Mouse (Mus musculus) megakaryocyte, adult 5-6 weeks (primary cell): ENCODE results near the gene Nek7. TPM values are rescaled to one million over a fixed set of nuclear protein-coding genes. Genes with fewer than 3 reads are reported as not detected.

Experiments used
- ATAC-seq: 2 replicates; pipeline ENCODE4 v1.8.0; 2016; ENCODE audit warnings: mild to moderate bottlenecking, inconsistent platforms; ENCODE audit not compliant: poor library complexity, severe bottlenecking
- total RNA-seq, 2 experiments: library from RNA; stranded (forward) in 1 of 2; stranded (reverse) in 1 of 2; fragments of 153-499, 151-499 nt in 1 of 2; fragments of 221-1000, 200-1000 nt in 1 of 2; gene quantifications; 2 replicates each; pipeline versions ENCODE4 v1.2.3 to v1.2.4; 2015 to 2017

Nek7 gene
- total RNA-seq, 2 experiments from 2014 or later: 59.6 to 65.8 TPM

- ATAC-seq: no peak
Measured at GRCm38 (mm10) chr1:138571565-138572361, 48.2 kb downstream of the Nek7 start.

DNA sequence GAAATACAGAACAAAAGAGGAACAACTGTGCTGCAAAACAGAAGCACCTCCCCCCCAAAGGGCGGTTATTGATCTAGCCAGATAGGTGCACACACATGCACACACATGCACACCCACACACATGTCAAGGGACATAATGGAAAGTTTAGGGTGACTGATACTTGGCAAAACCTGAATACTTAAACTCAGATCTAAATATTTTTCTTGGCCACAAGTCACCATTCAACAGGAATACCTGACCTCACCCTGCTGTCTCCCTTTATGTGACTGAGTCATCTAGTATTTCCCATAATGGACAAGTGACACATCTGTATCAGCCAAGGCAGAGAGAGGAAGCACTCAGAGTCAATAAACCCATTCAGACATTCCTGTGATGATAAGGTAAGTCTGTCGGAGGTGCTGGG is 48.9 kb downstream of the Nek7 start:
- no peak for ATAC-seq

DNA sequence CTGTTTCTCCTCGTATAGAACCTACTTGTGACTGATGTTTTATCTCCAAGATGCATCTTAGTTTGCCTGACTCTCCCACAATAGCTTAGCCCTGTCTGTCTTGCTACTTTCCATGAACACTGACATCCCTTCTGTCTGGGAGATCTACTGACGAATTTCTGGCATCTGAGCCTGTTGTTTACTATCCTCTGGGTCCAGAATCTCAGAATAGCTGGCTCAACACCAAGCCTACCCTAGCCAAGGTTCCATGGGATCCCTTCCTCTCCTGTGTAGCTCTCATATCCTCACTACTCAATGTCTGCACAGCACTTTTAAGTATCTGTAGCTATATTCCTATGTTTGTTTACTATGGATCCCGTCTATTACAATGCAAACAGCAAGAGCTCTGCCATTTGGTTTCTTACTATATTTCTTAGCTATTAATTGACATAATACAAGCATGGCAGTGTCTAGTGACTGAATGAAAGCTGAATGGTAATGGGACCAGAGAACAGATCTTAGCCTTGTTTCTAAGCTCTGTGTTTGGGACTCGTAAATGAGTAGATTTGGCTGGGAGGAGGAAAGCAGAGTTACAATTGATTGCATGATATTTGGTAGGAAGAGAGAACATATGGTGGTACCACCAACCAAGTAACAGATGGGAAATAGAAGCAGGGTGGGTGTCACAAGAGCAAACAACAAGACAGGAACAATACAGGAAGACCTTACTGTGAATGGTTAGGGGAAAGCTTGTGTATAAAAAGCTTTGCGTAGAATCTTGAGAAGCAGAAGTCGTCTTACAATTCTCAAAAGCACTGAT is 51.3 kb downstream of the Nek7 start:
- no peak for ATAC-seq

GRCm38 (mm10) chr1:138567946-138568345 is 52.0 kb downstream of the Nek7 start:
- ATAC-seq: no peak

GRCm38 (mm10) chr1:138564677-138565076 is 55.3 kb downstream of the Nek7 start:
- ATAC-seq: no peak

DNA sequence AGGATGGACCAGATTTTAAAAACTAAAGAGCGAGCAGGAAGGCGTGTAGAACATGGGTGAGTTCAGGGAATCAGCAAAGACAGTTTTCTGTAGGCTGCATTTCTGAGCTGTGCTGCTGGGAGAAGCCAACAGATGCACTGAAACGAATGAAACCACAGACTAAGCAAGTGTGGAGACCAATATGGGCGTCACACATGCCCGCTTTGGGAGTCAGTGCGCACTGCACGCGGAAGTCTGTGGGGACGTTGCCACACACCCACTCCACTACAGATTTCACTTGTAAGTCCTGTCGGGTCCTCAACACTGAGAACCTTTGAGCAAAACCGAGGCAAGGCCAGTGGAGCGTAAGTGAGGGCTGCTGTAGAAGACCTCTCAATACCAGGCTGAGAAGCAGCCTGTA is 59.2 kb downstream of the Nek7 start:
- peak; percentile 57 for ATAC-seq

DNA sequence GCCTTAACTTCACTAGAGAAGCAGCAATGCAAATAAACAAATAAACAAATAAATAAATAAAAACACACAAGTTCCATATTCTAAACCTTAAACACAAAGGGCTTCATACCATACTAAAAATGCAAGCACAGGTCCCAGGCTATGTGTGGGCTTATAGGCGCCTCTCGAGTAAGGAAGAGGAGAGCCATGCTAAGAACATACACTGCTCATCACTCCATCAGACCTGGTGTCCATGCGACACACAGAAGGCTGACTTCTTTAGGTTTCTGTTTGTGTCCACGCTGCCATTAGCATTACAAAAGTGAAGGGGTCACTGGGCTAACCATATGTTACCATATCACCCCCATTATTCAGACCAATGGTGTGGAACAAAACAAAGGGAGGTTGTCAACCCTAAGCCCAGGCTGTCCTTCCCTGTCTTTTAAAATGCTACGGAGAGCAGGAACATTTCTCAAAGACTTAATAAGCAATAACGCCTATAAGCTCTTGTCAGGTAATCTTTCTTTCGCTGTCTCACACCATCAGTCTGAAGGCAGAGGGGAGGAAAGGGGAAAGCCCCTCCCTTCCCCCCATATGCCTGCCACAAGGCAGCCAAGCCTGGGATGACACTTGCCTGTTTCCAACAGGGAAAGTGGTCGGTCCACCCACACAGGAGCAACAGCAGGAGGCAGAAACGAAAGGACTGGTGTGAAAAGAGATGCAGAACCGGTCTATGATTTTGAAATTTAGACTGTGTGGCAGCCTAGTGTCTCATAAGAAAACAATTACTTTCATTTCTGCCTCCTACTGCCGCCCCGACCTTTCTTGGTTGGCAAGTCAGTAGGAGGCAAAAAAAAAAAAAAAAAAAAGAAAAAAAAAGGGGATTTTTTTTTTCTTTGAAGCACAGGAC is 60.5 kb downstream of the Nek7 start:
- peak; percentile 66 for ATAC-seq

- ATAC-seq: no peak
Measured at GRCm38 (mm10) chr1:138558342-138558741, 61.6 kb downstream of the Nek7 start.

DNA sequence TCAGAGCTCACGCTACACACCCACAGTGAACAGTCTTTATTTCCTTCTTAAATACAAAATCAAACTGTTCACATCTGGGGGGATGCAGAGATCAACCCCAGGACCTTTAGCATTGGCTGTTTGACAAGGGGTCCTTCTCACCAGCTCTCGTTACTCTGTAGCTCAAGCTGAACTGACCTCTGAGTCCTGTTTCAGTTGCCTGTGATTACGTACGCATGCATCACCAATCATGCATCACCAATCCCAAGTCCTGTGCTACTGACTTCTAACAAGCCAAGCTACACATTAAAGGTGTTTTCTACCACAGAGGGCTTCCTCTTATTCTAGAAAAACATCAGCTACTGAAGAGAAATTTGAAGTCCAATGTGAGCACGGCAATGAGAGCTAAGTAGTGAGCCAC is 65.0 kb downstream of the Nek7 start:
- no peak for ATAC-seq

- peak; percentile 96 for ATAC-seq
Measured at GRCm38 (mm10) chr1:138550184-138550583, 69.8 kb downstream of the Nek7 start.

GRCm38 (mm10) chr1:138542170-138542515 is 77.8 kb downstream of the Nek7 start:
- ATAC-seq: peak; percentile 71

DNA sequence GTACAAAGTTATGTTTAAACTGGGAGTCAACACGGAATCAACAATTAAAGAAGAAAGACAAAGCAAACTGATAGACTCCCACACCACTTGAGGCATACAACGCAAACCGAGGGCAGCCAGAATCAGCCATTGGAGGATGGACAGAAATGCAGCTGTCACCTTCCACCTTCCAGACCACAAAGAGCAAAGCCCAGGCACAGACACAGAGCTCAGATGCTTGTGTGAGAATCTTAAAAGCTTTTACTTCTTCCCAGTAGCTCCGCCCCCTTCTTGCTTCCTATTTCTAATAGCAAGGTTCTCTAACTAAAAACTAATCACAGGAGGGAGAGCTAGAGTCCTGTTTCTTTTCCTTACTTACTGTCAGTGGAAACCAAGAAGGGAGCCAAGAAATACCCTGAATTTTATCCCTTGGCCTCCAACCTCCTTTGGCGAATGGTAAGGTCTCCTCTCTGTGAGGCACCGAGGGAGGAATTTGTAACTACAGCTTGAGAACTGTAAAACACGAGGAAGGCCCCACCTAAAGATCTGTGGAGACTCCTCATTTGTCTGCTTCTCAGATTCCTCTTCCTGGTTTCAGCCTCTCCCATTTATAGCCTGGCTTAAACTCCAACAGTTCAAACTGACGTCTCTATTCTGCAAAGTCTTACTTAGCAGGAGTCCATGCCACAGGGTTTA is 78.3 kb downstream of the Nek7 start:
- ATAC-seq: peak; percentile 78

- no peak for ATAC-seq
Measured at GRCm38 (mm10) chr1:138539713-138540112, 80.2 kb downstream of the Nek7 start.

DNA sequence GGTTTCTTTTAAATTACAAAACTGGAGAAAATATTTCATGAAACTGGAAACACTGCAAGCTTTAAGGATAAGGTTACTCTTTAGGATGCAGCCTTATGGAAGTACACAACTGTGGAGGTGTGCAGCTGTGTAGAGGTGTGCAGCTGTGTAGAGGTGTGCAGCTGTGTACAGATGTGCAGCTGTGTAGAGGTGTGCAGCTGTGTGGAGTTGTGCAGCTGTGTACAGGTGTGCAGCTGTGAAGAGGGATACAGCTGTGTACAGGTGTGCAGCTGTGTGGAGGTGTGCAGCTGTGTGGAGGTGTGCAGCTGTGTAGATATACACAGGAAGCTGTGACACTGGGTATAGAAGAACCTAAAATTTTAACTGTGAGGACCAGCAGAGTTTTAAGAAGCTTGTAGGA is 81.7 kb downstream of the Nek7 start:
- ATAC-seq: no peak

- ATAC-seq: no peak
Measured at GRCm38 (mm10) chr1:138535758-138536574, 84.0 kb downstream of the Nek7 start.

DNA sequence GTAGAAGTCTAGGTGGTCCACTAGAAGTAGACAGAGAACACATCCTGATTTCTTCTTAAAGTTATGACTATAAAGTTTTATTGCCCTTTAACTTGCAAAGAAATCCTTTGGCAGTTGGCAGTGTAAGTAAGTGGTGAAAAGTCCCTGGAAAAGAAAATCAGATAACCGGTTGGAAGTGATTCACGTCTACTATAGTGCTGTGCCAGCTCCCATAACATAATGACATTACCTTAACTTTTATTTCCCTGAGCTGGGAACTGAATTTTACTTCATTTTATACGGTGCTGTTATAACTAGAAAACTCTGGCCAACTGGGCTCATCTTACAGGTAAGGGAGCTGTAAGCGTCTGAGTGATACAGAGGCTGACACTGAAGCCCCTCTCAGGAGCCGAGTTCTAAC is 89.3 kb downstream of the Nek7 start:
- no peak for ATAC-seq

DNA sequence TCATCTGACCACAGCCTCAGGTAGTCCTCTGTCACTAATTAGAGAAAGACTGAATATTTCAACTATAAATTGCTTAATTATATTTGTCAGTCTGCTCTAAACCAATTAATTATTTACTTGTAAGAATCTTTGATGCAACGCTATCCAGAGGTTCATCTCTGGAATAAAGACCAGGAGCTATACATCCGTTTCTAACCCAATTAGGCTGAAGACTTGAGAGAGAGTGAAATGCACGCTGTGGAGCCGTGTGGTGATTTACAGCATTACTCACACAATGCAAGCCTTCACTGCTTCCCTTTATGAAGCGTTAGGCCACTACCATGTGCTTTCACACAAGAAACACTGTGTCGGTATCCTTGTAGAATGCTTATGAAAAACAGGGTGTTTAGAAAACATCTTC is 96.0 kb downstream of the Nek7 start:
- no peak for ATAC-seq

- no peak for ATAC-seq
Measured at GRCm38 (mm10) chr1:138518235-138518634, 101.7 kb downstream of the Nek7 start.

GRCm38 (mm10) chr1:138517360-138518099 is 102.4 kb downstream of the Nek7 start:
- peak; percentile 86 for ATAC-seq
